Mouse (Mus musculus) megakaryocyte, embryonic 14.5 days (primary cell): ENCODE data around the gene Spata5. TPM values are rescaled to one million over a fixed set of nuclear protein-coding genes. Genes with fewer than 3 reads are reported as not detected.

Experiments
- H3K27me3 ChIP-seq: replicated peaks from 2 replicates; pipeline ENCODE3; 2012; ENCODE audit warnings: inconsistent platforms
- H3K36me3 ChIP-seq: replicated peaks from 2 replicates; pipeline ENCODE3; 2012; ENCODE audit warnings: low read length, inconsistent platforms, mixed read lengths
- H3K4me1 ChIP-seq: 2 replicates; pipeline ENCODE4 v1.6.1; 2012; ENCODE audit warnings: inconsistent platforms
- H3K4me3 ChIP-seq: replicated peaks from 2 replicates; pipeline ENCODE3; 2012; ENCODE audit warnings: moderate library complexity, mild to moderate bottlenecking, inconsistent platforms
- H3K9me3 ChIP-seq: 2 replicates; pipeline ENCODE4 v1.6.1; 2012; ENCODE audit warnings: inconsistent platforms
- FLI1 ChIP-seq: IDR thresholded peaks from 2 replicates; pipeline ENCODE4 v1.6.1; 2012; ENCODE audit warnings: low read length, inconsistent platforms, mixed read lengths
- GATA1 ChIP-seq: IDR thresholded peaks from 3 replicates; pipeline ENCODE4 v1.6.1; 2012; ENCODE audit warnings: mixed read lengths, low read length, inconsistent platforms, borderline replicate concordance
- polyA plus RNA-seq: library from polyadenylated mRNA; stranded (reverse); fragments of >175 nt; gene quantifications from 2 replicates; pipeline ENCODE4 v1.2.3, GENCODE M21; 2012; ENCODE audit warnings: low replicate concordance; ENCODE audit not compliant: insufficient read depth

Spata5 gene
- polyA plus RNA-seq, 1 experiment = 3.3 TPM

DNA sequence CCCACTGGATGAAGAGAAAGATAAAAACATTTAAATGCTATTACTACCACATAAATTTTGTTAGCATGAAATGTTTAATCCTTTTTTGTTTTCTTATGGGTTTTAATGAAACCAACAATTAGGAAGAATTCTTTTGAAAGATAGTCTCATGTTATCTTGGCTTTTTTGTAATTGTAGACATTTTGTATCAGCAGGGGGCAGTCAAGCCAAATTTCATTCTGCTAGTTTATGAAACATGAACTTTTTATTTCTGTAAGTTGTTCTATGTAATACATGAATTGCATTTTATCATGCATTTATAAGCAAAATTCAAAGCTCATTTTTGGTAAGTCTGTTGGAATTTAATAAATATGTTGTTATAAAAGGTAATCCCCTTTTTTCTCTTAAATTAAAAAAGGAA, 52.8 kb downstream of the Spata5 start:
- Histone ChIP-seq H3K27me3 (no peaks in the 10 kb centered on the region), H3K9me3 (no peaks in the 10 kb centered on the region), H3K4me1 (peaks cover 23% of the 10 kb centered on the region; the same call in 1 of the 2 replicates), H3K4me3 (no peak overlapping the region), H3K36me3 (peaks cover 9% of the 10 kb centered on the region)
- TF ChIP-seq FLI1 (no peak), GATA1 (no peak)

DNA sequence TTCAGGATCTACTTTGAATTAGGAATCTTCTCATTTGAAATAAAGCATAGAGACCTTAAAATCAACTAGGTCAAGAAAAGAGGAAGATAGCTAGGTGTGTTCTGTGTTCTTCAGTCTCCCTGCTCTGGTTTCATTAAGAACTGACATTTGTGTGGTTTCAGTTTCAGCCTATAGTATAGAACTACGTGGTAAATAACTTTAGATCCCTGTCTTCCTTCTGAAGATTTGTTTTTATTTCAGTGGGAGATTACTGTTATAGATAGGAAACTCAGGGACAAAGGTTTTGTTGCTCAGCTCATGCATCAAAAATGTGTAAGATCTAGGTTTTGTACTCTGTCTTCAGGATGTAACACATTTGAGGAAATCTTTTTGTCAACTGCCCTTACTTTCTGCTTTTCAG, 56.8 kb downstream of the Spata5 start:
- Histone ChIP-seq H3K4me3 (no peak overlapping the region), H3K27me3 (no peaks in the 10 kb centered on the region), H3K36me3 (peaks cover 7% of the 10 kb centered on the region), H3K4me1 (peaks cover 39% of the 10 kb centered on the region), H3K9me3 (no peaks in the 10 kb centered on the region)
- TF ChIP-seq GATA1 = no peak

DNA sequence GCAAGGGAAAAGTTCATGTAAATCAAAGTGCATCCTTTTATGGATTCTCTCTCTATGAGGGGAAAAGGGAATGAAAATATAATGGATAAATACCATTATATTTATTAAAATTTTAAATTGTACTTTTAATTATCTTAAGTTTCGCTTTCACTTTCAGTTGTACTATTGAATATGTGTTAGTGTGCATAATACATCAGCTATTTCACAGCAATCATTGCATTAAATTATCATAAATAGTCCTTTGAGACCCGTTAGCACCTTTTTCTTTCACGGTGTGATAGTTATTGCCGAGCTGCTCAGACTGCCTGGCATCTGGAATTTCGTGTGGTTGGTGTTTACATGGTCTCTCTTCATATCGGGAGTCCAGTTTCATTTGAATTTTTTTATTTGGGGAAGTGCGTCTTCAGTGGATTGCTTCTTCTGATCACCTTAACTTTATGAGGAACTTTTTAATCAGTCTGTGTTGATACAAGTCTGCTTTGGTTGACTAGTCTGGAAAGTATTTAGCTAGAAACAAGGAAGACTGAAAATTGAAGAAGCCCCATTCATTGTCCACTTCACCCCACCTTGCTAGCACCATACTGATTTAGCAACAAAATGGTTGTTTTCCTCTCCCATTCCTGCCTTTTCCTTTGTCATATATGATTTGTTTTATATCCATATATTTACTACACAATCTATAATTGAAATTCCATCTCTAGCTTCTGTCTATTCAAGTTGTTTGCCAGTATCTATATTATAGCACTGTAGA, 57.9 kb downstream of the Spata5 start:
- peaks cover 9% of the 10 kb centered on the region for H3K36me3 ChIP-seq
- TF ChIP-seq GATA1 = no peak
- TF ChIP-seq FLI1 = no peak
- peaks cover 38% of the 10 kb centered on the region for H3K4me1 ChIP-seq
- peak overlapping the region; percentile 82 for H3K4me3 ChIP-seq
- no peaks in the 10 kb centered on the region for H3K27me3 ChIP-seq
- no peaks in the 10 kb centered on the region for H3K9me3 ChIP-seq

DNA sequence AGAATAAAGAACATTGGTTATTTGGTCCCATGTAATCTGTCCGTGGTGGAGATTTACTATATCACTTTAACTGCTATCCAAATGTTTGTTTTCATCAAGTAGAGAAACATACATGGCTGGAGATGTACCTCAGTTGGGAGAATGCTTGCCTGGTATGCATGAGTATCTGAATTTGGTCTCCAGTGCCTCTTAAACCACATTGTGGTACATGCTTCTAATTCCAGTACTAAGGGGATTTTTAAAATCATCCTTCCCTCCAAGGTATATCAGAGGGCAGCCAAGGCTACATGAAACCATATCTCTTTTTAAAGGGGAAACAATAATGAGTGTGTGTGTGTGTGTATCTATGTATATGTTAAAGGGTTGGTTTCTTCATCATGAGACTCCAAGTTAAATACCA, 60.1 kb downstream of the Spata5 start:
- H3K9me3 ChIP-seq = no peaks in the 10 kb centered on the region
- H3K36me3 ChIP-seq = peaks cover 14% of the 10 kb centered on the region
- no peaks in the 10 kb centered on the region for H3K27me3 ChIP-seq
- H3K4me3 ChIP-seq = no peak overlapping the region
- no peak for TF ChIP-seq FLI1
- no peak for TF ChIP-seq GATA1
- peaks cover 38% of the 10 kb centered on the region for H3K4me1 ChIP-seq

DNA sequence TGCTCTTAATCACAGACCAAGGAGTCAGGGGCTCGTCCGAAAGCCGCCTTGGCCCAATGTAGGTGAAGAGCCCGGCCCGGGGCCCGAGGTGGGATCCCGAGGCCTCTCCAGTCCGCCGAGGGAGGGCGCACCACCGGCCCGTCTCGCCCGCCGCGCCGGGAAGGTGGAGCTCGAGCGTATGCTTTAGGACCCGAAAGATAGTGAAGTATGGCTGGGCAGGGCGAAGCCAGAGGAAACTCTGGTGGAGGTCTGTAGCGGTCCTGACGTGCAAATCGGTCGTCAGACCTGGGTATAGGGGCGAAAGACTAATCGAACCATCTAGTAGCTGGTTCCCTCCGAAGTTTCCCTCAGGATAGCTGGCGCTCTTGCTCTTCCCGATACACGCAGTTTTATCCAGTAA, 61.6 kb downstream of the Spata5 start:
- Histone ChIP-seq H3K4me3 (no peak overlapping the region), H3K36me3 (peaks cover 15% of the 10 kb centered on the region), H3K9me3 (no peaks in the 10 kb centered on the region), H3K4me1 (peaks cover 40% of the 10 kb centered on the region), H3K27me3 (no peaks in the 10 kb centered on the region)
- TF ChIP-seq GATA1 (no peak), FLI1 (no peak)

DNA sequence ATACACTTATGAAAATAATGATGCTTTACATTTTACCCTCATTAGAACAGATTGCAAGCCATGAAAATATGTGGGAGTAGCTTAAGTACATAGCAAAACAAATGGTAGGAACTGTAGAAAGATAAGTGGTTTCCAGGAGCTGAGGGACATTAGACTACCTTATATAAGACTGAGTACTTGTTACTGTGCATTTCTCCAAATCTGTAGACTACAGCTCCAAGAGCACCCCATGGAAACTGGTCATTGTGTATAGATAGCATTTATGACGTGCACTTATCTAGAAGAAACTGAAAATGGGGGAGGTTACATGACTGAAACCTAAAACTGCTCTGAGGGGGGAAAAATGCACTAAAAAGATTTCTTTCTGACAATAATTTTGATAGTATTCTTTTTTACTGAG, 63.0 kb downstream of the Spata5 start:
- TF ChIP-seq FLI1 (no peak), GATA1 (no peak)
- H3K36me3 ChIP-seq = peaks cover 17% of the 10 kb centered on the region
- no peaks in the 10 kb centered on the region for H3K9me3 ChIP-seq
- no peaks in the 10 kb centered on the region for H3K27me3 ChIP-seq
- peaks cover 40% of the 10 kb centered on the region for H3K4me1 ChIP-seq
- H3K4me3 ChIP-seq = no peak overlapping the region

DNA sequence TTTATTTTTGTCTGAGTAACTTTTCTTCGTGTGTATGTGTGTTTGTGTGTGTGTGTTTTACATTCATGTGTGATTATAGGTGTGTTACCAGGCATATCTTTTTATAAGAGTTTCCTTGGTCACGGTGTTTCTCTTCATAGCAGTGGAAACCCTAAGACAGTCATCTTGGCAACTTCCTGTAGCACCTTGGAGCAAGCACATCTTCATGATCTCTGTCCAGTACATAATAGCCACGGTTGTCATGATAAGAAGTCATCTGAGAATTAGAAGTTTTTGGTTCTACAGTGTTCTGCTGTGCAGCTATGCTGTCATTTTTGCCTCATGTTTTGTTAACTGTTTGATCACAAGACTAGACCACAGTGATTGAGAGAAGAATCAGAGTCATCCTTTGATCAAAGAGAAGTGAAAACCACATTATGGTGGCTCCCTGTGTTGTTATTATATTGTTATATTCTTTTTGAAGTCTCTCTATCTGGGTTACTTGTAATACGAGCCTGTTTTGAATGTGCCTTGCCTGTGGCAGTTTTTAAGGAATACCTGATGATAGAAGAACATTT, 64.1 kb downstream of the Spata5 start:
- Histone ChIP-seq H3K36me3 (peaks cover 17% of the 10 kb centered on the region), H3K9me3 (no peaks in the 10 kb centered on the region), H3K4me1 (peaks cover 37% of the 10 kb centered on the region), H3K27me3 (no peaks in the 10 kb centered on the region), H3K4me3 (no peak overlapping the region)
- TF ChIP-seq FLI1 (no peak), GATA1 (no peak)

DNA sequence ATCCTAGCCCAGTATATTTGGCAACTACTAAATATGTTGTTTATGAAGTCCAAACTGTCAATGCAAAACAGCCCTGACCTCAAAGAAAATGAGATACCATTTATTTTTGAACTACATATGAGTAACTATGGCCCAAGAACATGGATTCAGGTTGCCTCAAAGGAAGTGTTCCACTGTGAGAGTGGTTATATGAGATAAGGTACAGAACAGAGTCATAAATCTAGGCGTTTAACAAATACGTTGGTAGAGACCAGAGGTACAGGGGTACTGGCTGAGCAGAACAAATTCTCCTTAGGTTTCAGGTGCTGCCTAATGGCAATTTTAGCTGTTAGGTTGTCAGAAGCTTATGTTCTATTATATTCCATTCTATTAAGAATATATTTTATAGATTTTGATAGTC, 67.9 kb downstream of the Spata5 start:
- peaks cover 13% of the 10 kb centered on the region for H3K36me3 ChIP-seq
- H3K27me3 ChIP-seq = no peaks in the 10 kb centered on the region
- TF ChIP-seq FLI1 (no peak), GATA1 (no peak)
- no peaks in the 10 kb centered on the region for H3K9me3 ChIP-seq
- no peak overlapping the region for H3K4me3 ChIP-seq
- H3K4me1 ChIP-seq = peaks cover 26% of the 10 kb centered on the region

DNA sequence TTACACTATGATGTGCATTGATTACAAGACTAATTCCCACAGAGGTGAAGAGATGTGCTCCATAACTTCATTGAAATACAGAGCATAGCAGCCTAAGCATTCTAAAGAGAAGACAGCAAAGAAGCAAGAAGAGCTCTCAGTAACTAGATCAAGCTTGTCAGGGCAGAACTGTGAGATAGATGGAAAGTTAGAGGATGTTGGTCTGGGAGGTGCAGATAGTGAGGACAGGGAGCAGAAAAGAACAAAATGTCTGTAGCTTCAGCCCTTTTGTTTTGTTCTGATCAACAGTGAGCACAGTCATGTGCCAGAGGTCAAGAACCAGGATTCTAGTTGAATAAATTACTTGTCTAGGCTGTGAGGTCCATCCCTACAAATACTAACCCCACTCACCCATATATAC, 68.5 kb downstream of the Spata5 start:
- Histone ChIP-seq H3K4me3 (no peak overlapping the region), H3K36me3 (peaks cover 13% of the 10 kb centered on the region), H3K4me1 (peaks cover 23% of the 10 kb centered on the region), H3K27me3 (no peaks in the 10 kb centered on the region), H3K9me3 (no peaks in the 10 kb centered on the region)
- TF ChIP-seq FLI1 (no peak), GATA1 (no peak)

DNA sequence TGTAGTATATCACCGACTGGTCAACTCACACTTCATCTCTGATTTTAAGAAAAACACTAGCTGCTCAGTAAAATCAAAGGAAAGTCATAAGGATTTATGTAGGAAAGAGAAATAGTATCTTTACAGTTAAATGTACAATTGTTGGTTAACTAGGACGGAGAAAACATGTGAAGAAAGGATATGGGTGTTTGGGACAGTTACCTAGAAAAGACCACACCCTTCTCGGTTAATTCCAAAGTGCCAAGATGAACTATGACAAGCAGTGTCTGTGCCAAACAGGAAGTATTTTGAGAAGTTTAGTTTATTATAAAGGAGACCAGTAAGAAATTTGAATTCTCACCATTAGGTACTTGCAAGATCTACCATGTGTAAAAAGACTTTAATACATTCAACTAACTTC, 70.3 kb downstream of the Spata5 start:
- no peaks in the 10 kb centered on the region for H3K27me3 ChIP-seq
- no peak for TF ChIP-seq FLI1
- TF ChIP-seq GATA1 = no peak
- H3K4me1 ChIP-seq = peaks cover 20% of the 10 kb centered on the region
- peaks cover 8% of the 10 kb centered on the region for H3K36me3 ChIP-seq
- no peak overlapping the region for H3K4me3 ChIP-seq
- no peaks in the 10 kb centered on the region for H3K9me3 ChIP-seq
